Mouse (Mus musculus): ENCODE results near the gene Gm14147.

- TF ChIP-seq CTCF (IDR thresholded peaks at IDR 0.05; ENCODE audit: control insufficient read depth, insufficient read depth, insufficient read length) (no peak), USF1 (IDR thresholded peaks at IDR 0.05; ENCODE audit: low read depth) (no peak), MYOG (IDR thresholded peaks at IDR 0.05; ENCODE audit: control insufficient read depth, extremely low read depth, insufficient read length) (no peak), MYOD1 (IDR thresholded peaks at IDR 0.05; ENCODE audit: control insufficient read depth, insufficient read length, low read depth) (no peak), MAX (IDR thresholded peaks at IDR 0.05) (no peak), CEBPB (IDR thresholded peaks at IDR 0.05; ENCODE audit: low read depth) (no peak), FOSL1 (IDR thresholded peaks at IDR 0.05; ENCODE audit: insufficient read depth, low read length, poor library complexity, severe bottlenecking) (no peak)
These were observed 41.4 kb upstream of the Gm14147 start for GRCm38 (mm10) chr2:151056637-151057036.

All from C2C12 (cell line).